26 mouse cellular contexts compared by ENCODE assay signal in the genomic region with DNA sequence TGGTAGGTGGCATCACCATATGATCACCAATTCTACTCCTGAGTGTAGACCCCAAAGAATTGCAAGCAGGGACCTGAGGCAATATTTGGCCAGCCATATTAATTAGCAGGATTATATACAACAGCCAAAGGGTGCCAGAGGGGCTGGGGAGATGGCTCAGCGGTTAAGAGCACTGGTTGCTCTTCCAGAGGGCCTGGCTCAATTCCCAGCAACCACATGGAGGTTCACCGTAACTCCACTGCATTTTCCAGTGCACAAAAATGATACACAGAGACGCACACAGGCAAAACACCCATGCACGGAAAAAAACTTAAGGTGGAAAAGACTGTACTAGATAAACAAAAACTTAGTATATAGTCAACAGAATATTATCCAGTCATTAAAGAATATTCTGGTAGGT. TPM values are rescaled to one million over a fixed set of nuclear protein-coding genes. Genes with fewer than 3 reads are reported as not detected.
A peak's percentile ranks its signal among the peaks of the same experiment; 100 is the strongest.
DNase-seq lines count a peak whose midpoint lies in the region; ATAC-seq and TF ChIP-seq lines count a peak whose summit lies in the region.
"Had no signal": no experiment of that assay in that cellular context is flagged by ENCODE, and none has a peak within 500 bp of the region (broad histone marks: within the 10 kb centered on the region; RNA-seq: fewer than 3 reads in every experiment).

No protein-coding gene starts in this region.

- peaks cover 14% of the 10 kb centered on the region; the same call in 1 of the 2 replicates for H3K36me3 ChIP-seq in intestine, postnatal 0 days (ENCODE audit: control insufficient read depth, insufficient read depth)
- no peaks in the 10 kb centered on the region for H3K36me3 ChIP-seq in intestine, embryonic 15.5 days
- H3K36me3 ChIP-seq in limb, embryonic 13.5 days = peaks cover 64% of the 10 kb centered on the region
- peaks cover 49% of the 10 kb centered on the region for H3K36me3 ChIP-seq in limb, embryonic 10.5 days
- peaks cover 15% of the 10 kb centered on the region for H3K36me3 ChIP-seq in embryonic facial prominence, embryonic 15.5 days
- H3K36me3 ChIP-seq: forebrain, embryonic 10.5 days; heart, embryonic 12.5 days; heart, embryonic 15.5 days; hindbrain, embryonic 10.5 days had no signal

- no peaks in the 10 kb centered on the region for H3K27me3 ChIP-seq in cerebellum, adult 2 months (ENCODE audit: control insufficient read depth, insufficient read depth, low read length)
- no peaks in the 10 kb centered on the region for H3K27me3 ChIP-seq in intestine, postnatal 0 days (replicated peaks; ENCODE audit: control insufficient read depth, insufficient read depth, low read length)
- H3K27me3 ChIP-seq in intestine, embryonic 15.5 days (replicated peaks) = 0 out of 2 replicates have a peak, but pooled peaks cover 2% of the 10 kb centered on the region
- H3K27me3 ChIP-seq in limb, embryonic 13.5 days = no peaks in the 10 kb centered on the region
- H3K27me3 ChIP-seq in limb, embryonic 10.5 days (ENCODE audit: low read depth, poor library complexity, severe bottlenecking) = no peaks in the 10 kb centered on the region
- H3K27me3 ChIP-seq in embryonic facial prominence, embryonic 15.5 days = no peaks in the 10 kb centered on the region
- H3K27me3 ChIP-seq: forebrain, embryonic 13.5 days; heart, embryonic 15.5 days; hindbrain, embryonic 13.5 days had no signal

- TF ChIP-seq POLR2A in cerebellum, adult 2 months (IDR thresholded peaks at IDR 0.05; ENCODE audit: borderline replicate concordance, insufficient read depth, low read length) = no peak

- peaks cover 36% of the 10 kb centered on the region for H3K4me1 ChIP-seq in cerebellum, adult 2 months (ENCODE audit: control insufficient read depth, insufficient read depth, low read length)
- no peaks in the 10 kb centered on the region for H3K4me1 ChIP-seq in intestine, postnatal 0 days (replicated peaks; ENCODE audit: control insufficient read depth, insufficient read depth, low read length)
- H3K4me1 ChIP-seq in intestine, embryonic 15.5 days (replicated peaks) = peaks cover 14% of the 10 kb centered on the region; the same call in 1 of the 2 replicates
- H3K4me1 ChIP-seq in limb, embryonic 13.5 days = peaks cover 48% of the 10 kb centered on the region
- H3K4me1 ChIP-seq in limb, embryonic 10.5 days = peaks cover 57% of the 10 kb centered on the region
- peaks cover 60% of the 10 kb centered on the region for H3K4me1 ChIP-seq in embryonic facial prominence, embryonic 15.5 days

- H3K9me3 ChIP-seq in intestine, postnatal 0 days (ENCODE audit: control insufficient read depth) = no peaks in the 10 kb centered on the region
- H3K9me3 ChIP-seq in intestine, embryonic 15.5 days = no peaks in the 10 kb centered on the region
- H3K9me3 ChIP-seq in limb, embryonic 13.5 days = no peaks in the 10 kb centered on the region
- no peaks in the 10 kb centered on the region for H3K9me3 ChIP-seq in limb, embryonic 10.5 days (replicated peaks)
- no peaks in the 10 kb centered on the region for H3K9me3 ChIP-seq in embryonic facial prominence, embryonic 15.5 days (replicated peaks)
- H3K9me3 ChIP-seq: forebrain, embryonic 10.5 days; forebrain, embryonic 13.5 days; heart, embryonic 12.5 days; heart, embryonic 15.5 days; hindbrain, embryonic 10.5 days; hindbrain, embryonic 13.5 days had no signal

- no peak for ATAC-seq in intestine, postnatal 0 days
- no peak for ATAC-seq in intestine, embryonic 15.5 days
- ATAC-seq in limb, embryonic 13.5 days (ENCODE audit: low FRiP score, low read depth) = no peak
- no peak for ATAC-seq in embryonic facial prominence, embryonic 15.5 days (ENCODE audit: insufficient number of reproducible peaks, low FRiP score, low TSS enrichment, low read depth)
- ATAC-seq: activated CD4-positive, CD25-positive, alpha-beta regulatory T cell, adult 4 months; forebrain, embryonic 13.5 days; forebrain, embryonic 16.5 days; hindbrain, embryonic 16.5 days had no signal

- TF ChIP-seq CTCF in cerebellum, adult 2 months (IDR thresholded peaks at IDR 0.05; ENCODE audit: borderline replicate concordance, insufficient read depth, low read depth, low read length) = no peak
- no peak for TF ChIP-seq CTCF in intestine, postnatal 0 days (IDR thresholded peaks at IDR 0.05; ENCODE audit: low read depth)

- WGBS in cerebellum, adult 2 months = 7% methylated on average over 4 of the region's 4 CpGs
- WGBS in intestine, postnatal 0 days = 64% methylated on average over 4 of the region's 4 CpGs
- WGBS in intestine, embryonic 15.5 days = 49% methylated on average over 4 of the region's 4 CpGs
- WGBS in limb, embryonic 13.5 days = 64% methylated on average over 4 of the region's 4 CpGs
- 88% methylated on average over 4 of the region's 4 CpGs for WGBS in limb, embryonic 10.5 days
- WGBS in embryonic facial prominence, embryonic 15.5 days = 48% methylated on average over 4 of the region's 4 CpGs

- 0 out of 2 replicates have a peak overlapping the region, but pooled peaks have one; percentile 11 for H3K9ac ChIP-seq in intestine, postnatal 0 days (ENCODE audit: low read depth, low read length)
- no peak overlapping the region for H3K9ac ChIP-seq in intestine, embryonic 15.5 days
- H3K9ac ChIP-seq in limb, embryonic 13.5 days = no peak overlapping the region
- H3K9ac ChIP-seq in embryonic facial prominence, embryonic 15.5 days = no peak overlapping the region
- H3K9ac ChIP-seq: forebrain, embryonic 13.5 days; heart, embryonic 12.5 days; heart, embryonic 15.5 days; hindbrain, embryonic 13.5 days had no signal

- peak overlapping the region; percentile 10; the same call in 1 of the 2 replicates for H3K27ac ChIP-seq in cerebellum, adult 2 months (ENCODE audit: insufficient read depth, low read length)
- H3K27ac ChIP-seq in intestine, postnatal 0 days (ENCODE audit: low read depth, low read length) = no peak overlapping the region
- no peak overlapping the region for H3K27ac ChIP-seq in intestine, embryonic 15.5 days
- H3K27ac ChIP-seq in limb, embryonic 13.5 days = peak overlapping the region; percentile 55; the same call in 1 of the 2 replicates
- no peak overlapping the region for H3K27ac ChIP-seq in limb, embryonic 10.5 days
- peak overlapping the region; percentile 44; the same call in 1 of the 2 replicates for H3K27ac ChIP-seq in embryonic facial prominence, embryonic 15.5 days (replicated peaks)
- H3K27ac ChIP-seq: forebrain, embryonic 13.5 days; heart, embryonic 15.5 days; hindbrain, embryonic 13.5 days had no signal

- H3K4me3 ChIP-seq in cerebellum, adult 2 months (replicated peaks; ENCODE audit: insufficient read depth, low read depth, low read length) = no peak overlapping the region
- H3K4me3 ChIP-seq in intestine, postnatal 0 days (ENCODE audit: low read depth, low read length) = no peak overlapping the region
- H3K4me3 ChIP-seq in intestine, embryonic 15.5 days (replicated peaks) = no peak overlapping the region
- H3K4me3 ChIP-seq in limb, embryonic 13.5 days = no peak overlapping the region
- no peak overlapping the region for H3K4me3 ChIP-seq in limb, embryonic 10.5 days
- no peak overlapping the region for H3K4me3 ChIP-seq in embryonic facial prominence, embryonic 15.5 days (replicated peaks)
- H3K4me3 ChIP-seq: forebrain, embryonic 10.5 days; forebrain, embryonic 13.5 days; heart, embryonic 12.5 days; heart, embryonic 15.5 days; hindbrain, embryonic 10.5 days; hindbrain, embryonic 13.5 days had no signal

- H3K4me2 ChIP-seq in intestine, postnatal 0 days (replicated peaks; ENCODE audit: low read depth) = no peak overlapping the region
- no peak overlapping the region for H3K4me2 ChIP-seq in intestine, embryonic 15.5 days (replicated peaks)
- no peak overlapping the region for H3K4me2 ChIP-seq in limb, embryonic 13.5 days (replicated peaks)
- H3K4me2 ChIP-seq in embryonic facial prominence, embryonic 15.5 days (replicated peaks) = no peak overlapping the region
- H3K4me2 ChIP-seq: forebrain, embryonic 13.5 days; heart, embryonic 12.5 days; heart, embryonic 15.5 days; hindbrain, embryonic 13.5 days had no signal

- DNase-seq in cerebellum, adult 2 months = peak in 1 of 2 experiments; percentile 53
- no peak for DNase-seq in cerebellum, adult 11 months
- no peak for DNase-seq in limb, embryonic 10.5 days (ENCODE audit: low spot score)
- no peak for DNase-seq in spleen, adult 18-20 months
- DNase-seq: adrenal gland, adult 8-10 months; adrenal gland, postnatal 25 days; cerebellum, adult 8-10 months; cerebellum, postnatal 36 days; embryo, embryonic 11 days; gastrocnemius, postnatal 14 days; heart, adult 18-20 months; heart, postnatal 10 days; heart, postnatal 36 days had no signal

RNA-seq across cellular contexts. Expression of a gene that starts 24.9 kb away (rescaled TPM):
- 159 and 176 TPM in 2 replicates for polyA plus RNA-seq in cerebellum, adult 2 months (2012; rRNA removed)
- 20.1 and 20.7 TPM in 2 replicates for polyA plus RNA-seq in intestine, postnatal 0 days (2015; fragmentation: Nextera tagmentation; extraction: Ambion mirVana)
- 38.9 and 39.8 TPM in 2 replicates for polyA plus RNA-seq in intestine, embryonic 15.5 days (2015; fragmentation: Nextera tagmentation; extraction: Ambion mirVana)
- polyA plus RNA-seq in limb, embryonic 13.5 days (2015; fragmentation: Nextera tagmentation; extraction: Ambion mirVana) = 49.8 and 54.9 TPM in 2 replicates
- 61.3 and 74.8 TPM in 2 replicates for polyA plus RNA-seq in limb, embryonic 10.5 days (2016; fragmentation: Nextera tagmentation; extraction: Ambion mirVana)
- 54.6 and 57.3 TPM in 2 replicates for polyA plus RNA-seq in embryonic facial prominence, embryonic 15.5 days (2015; fragmentation: Nextera tagmentation; extraction: Ambion mirVana)

RNA-seq across cellular contexts. Expression of a gene that starts 25.9 kb away (rescaled TPM):
- 1,410 and 1,576 TPM in 2 replicates for polyA plus RNA-seq in cerebellum, adult 2 months (2012; rRNA removed)
- polyA plus RNA-seq in intestine, postnatal 0 days (2015; fragmentation: Nextera tagmentation; extraction: Ambion mirVana) = 23.5 and 30.0 TPM in 2 replicates
- 12.2 and 16.4 TPM in 2 replicates for polyA plus RNA-seq in intestine, embryonic 15.5 days (2015; fragmentation: Nextera tagmentation; extraction: Ambion mirVana)
- 32.4 and 32.5 TPM in 2 replicates for polyA plus RNA-seq in limb, embryonic 13.5 days (2015; fragmentation: Nextera tagmentation; extraction: Ambion mirVana)
- polyA plus RNA-seq in limb, embryonic 10.5 days (2016; fragmentation: Nextera tagmentation; extraction: Ambion mirVana) = 27.1 and 33.6 TPM in 2 replicates
- polyA plus RNA-seq in embryonic facial prominence, embryonic 15.5 days (2015; fragmentation: Nextera tagmentation; extraction: Ambion mirVana) = 30.7 and 31.5 TPM in 2 replicates
- polyA plus RNA-seq: activated CD4-positive, CD25-positive, alpha-beta regulatory T cell, adult 4 months had no signal

RNA-seq across cellular contexts. Expression of a gene that starts 39.3 kb away (rescaled TPM):
- 242 and 270 TPM in 2 replicates for polyA plus RNA-seq in cerebellum, adult 2 months (2012; rRNA removed)
- polyA plus RNA-seq in intestine, postnatal 0 days (2015; fragmentation: Nextera tagmentation; extraction: Ambion mirVana) = 255 and 271 TPM in 2 replicates
- 387 and 409 TPM in 2 replicates for polyA plus RNA-seq in intestine, embryonic 15.5 days (2015; fragmentation: Nextera tagmentation; extraction: Ambion mirVana)
- 451 and 463 TPM in 2 replicates for polyA plus RNA-seq in limb, embryonic 13.5 days (2015; fragmentation: Nextera tagmentation; extraction: Ambion mirVana)
- polyA plus RNA-seq in limb, embryonic 10.5 days (2016; fragmentation: Nextera tagmentation; extraction: Ambion mirVana) = 440 and 446 TPM in 2 replicates
- 450 and 462 TPM in 2 replicates for polyA plus RNA-seq in embryonic facial prominence, embryonic 15.5 days (2015; fragmentation: Nextera tagmentation; extraction: Ambion mirVana)

RNA-seq across cellular contexts. Expression of a gene that starts 40.0 kb away (rescaled TPM):
- polyA plus RNA-seq in cerebellum, adult 2 months (2012; rRNA removed) = 74.0 TPM in 2 replicates
- 15.2 and 18.1 TPM in 2 replicates for polyA plus RNA-seq in intestine, postnatal 0 days (2015; fragmentation: Nextera tagmentation; extraction: Ambion mirVana)
- 19.7 and 20.5 TPM in 2 replicates for polyA plus RNA-seq in intestine, embryonic 15.5 days (2015; fragmentation: Nextera tagmentation; extraction: Ambion mirVana)
- polyA plus RNA-seq in limb, embryonic 13.5 days (2015; fragmentation: Nextera tagmentation; extraction: Ambion mirVana) = 27.1 and 28.2 TPM in 2 replicates
- 20.4 and 25.0 TPM in 2 replicates for polyA plus RNA-seq in limb, embryonic 10.5 days (2016; fragmentation: Nextera tagmentation; extraction: Ambion mirVana)
- 31.6 and 33.9 TPM in 2 replicates for polyA plus RNA-seq in embryonic facial prominence, embryonic 15.5 days (2015; fragmentation: Nextera tagmentation; extraction: Ambion mirVana)

RNA-seq across cellular contexts. Expression of a gene that starts 54.5 kb away (rescaled TPM):
- 284 and 338 TPM in 2 replicates for polyA plus RNA-seq in cerebellum, adult 2 months (2012; rRNA removed)
- polyA plus RNA-seq in intestine, postnatal 0 days (2015; fragmentation: Nextera tagmentation; extraction: Ambion mirVana) = 95.0 and 100 TPM in 2 replicates
- polyA plus RNA-seq in intestine, embryonic 15.5 days (2015; fragmentation: Nextera tagmentation; extraction: Ambion mirVana) = 38.6 and 42.5 TPM in 2 replicates
- polyA plus RNA-seq in limb, embryonic 13.5 days (2015; fragmentation: Nextera tagmentation; extraction: Ambion mirVana) = 45.8 and 48.7 TPM in 2 replicates
- 36.3 and 37.0 TPM in 2 replicates for polyA plus RNA-seq in limb, embryonic 10.5 days (2016; fragmentation: Nextera tagmentation; extraction: Ambion mirVana)
- 71.6 and 71.9 TPM in 2 replicates for polyA plus RNA-seq in embryonic facial prominence, embryonic 15.5 days (2015; fragmentation: Nextera tagmentation; extraction: Ambion mirVana)

Comparison
In these comparisons a context has a peak if more than half of its experiments do, and no peak if none do; other contexts are left out.
1. H3K27ac ChIP-seq: peak in cerebellum, adult 2 months (single experiment), limb, embryonic 13.5 days (single experiment) and embryonic facial prominence, embryonic 15.5 days (single experiment); none in intestine, postnatal 0 days (single experiment), intestine, embryonic 15.5 days (single experiment) and limb, embryonic 10.5 days (single experiment).
2. RNA of a gene that starts 25.9 kb away (polyA plus RNA-seq): 1,410 to 1,576 TPM in cerebellum, adult 2 months; 27.1 to 33.6 TPM in limb, embryonic 10.5 days, 32.4 to 32.5 TPM in limb, embryonic 13.5 days, 30.7 to 31.5 TPM in embryonic facial prominence, embryonic 15.5 days, 23.5 to 30.0 TPM in intestine, postnatal 0 days and 12.2 to 16.4 TPM in intestine, embryonic 15.5 days; every median in the first group is over 10 times any median in the second.